Mouse (Mus musculus) kidney, adult 11 months (tissue): Measurements from ENCODE around the gene Bmp2k.

Source experiments
- DNase-seq: peaks from one replicate; pipeline ENCODE4 v3.0.0; 2022

Bmp2k gene

DNA sequence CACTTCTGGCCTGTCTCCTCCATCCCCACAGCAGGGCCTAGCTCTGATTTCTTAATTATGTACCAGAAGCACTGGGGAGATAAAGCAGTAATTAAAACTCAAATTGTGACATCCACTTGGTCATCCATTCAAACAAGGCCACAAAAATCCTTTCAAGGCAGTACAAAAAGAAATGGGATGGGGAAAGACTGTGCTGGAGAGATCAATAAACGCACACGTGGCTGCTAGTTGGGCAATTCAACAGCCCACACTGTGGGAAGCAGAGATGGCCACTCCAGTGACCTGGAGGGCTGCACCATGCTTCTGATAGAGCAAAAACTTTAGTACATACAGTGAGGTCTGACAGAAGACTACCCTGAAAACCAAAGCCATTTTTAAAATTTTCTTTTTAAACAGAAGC is 112.6 kb downstream of the Bmp2k start:
- DNase-seq, result no peak

DNA sequence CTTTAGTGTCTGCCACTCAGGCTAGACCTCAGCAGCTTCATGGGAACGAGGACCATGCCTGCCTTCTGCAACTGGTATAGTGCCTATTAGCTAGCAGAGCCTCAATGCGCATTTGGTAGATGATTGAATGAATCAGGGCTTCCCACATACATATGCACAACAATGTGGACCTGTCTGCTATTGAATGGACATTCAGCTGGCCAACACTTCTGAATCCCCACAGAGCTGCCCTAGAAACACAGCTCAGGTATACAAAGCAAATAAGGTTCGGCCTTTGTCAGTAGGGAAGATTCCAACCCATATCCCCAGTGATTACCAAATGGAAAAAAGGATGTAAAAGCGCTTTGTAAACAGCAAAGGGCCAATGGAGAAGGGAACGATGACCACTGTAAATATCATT is 113.2 kb downstream of the Bmp2k start:
- no peak for DNase-seq

- DNase-seq, result peak; percentile 98
These were observed 113.9 kb downstream of the Bmp2k start, which contains the start of gene Paqr3 for GRCm38 (mm10) chr5:97111207-97111910. Gene Paqr3 (minus strand): TSS chr5:97111596.

- no peak for DNase-seq
These were observed 127.5 kb downstream of the Bmp2k start for GRCm38 (mm10) chr5:97124977-97125376.

GRCm38 (mm10) chr5:97125459-97125970 is 128.0 kb downstream of the Bmp2k start:
- no peak for DNase-seq

- DNase-seq, result no peak
These were observed 128.5 kb downstream of the Bmp2k start for GRCm38 (mm10) chr5:97126005-97126404.

DNA sequence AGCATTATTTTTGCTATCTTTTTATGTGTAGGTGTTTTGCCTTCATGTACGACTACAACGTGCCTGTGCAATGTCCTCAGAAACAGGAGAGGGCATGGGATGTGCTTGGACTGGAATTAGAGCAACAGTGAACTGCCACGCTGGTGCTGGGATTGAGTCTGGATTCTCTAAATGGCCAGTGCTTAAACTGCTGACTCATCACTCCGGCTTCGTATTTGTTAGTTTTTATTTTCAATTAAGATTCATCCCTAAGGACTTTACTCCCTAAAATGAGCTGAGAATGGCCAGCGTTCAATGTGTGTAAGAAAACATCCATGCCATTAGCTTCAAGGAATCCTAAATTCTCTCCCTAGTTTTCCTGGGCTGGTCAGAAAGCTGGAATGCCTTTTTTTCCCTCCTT is 129.8 kb downstream of the Bmp2k start:
- no peak for DNase-seq

GRCm38 (mm10) chr5:97128242-97129226 is 131.0 kb downstream of the Bmp2k start:
- DNase-seq, result peak; percentile 16

DNA sequence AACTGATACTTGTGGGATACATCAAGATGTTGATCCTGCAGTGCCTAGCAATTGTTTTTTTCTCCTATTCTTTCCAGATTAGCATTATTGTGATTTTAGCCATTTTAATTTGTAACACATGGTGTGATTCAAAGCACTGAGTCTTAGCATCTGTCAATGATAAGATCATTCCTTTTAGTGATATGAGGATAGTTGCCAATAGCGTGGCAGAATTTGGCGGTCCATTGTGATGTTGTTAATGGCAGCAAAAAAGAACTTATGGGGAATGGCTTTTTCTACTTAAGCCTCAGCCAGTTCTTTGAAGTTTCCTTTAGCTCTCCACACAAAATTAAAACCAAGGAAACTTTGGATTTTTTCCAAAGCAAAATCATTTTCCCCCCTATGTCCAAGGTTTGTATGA is 132.1 kb downstream of the Bmp2k start:
- DNase-seq, result no peak

DNA sequence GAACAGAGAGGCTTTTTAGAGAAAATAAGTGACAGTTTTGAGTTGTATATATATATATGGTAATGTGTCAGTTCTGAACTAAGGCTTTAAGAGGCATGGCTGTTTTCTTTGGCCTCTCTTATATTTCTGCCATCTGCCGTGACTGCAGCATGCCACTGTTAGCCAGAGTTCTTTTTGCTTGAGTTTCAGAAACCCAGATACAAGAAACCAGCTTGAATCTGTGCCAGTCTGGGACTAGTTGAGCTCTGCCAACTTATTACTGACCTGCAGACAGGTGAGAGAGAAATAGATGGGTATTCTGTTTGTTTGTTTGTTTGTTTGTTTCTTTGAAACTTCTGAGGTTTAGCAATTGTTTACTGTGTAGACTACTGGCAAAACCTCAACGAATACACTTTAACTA is 137.8 kb downstream of the Bmp2k start:
- DNase-seq, result no peak
